Comparison of ENCODE assay signal across 8 mouse cellular contexts in the genomic region with DNA sequence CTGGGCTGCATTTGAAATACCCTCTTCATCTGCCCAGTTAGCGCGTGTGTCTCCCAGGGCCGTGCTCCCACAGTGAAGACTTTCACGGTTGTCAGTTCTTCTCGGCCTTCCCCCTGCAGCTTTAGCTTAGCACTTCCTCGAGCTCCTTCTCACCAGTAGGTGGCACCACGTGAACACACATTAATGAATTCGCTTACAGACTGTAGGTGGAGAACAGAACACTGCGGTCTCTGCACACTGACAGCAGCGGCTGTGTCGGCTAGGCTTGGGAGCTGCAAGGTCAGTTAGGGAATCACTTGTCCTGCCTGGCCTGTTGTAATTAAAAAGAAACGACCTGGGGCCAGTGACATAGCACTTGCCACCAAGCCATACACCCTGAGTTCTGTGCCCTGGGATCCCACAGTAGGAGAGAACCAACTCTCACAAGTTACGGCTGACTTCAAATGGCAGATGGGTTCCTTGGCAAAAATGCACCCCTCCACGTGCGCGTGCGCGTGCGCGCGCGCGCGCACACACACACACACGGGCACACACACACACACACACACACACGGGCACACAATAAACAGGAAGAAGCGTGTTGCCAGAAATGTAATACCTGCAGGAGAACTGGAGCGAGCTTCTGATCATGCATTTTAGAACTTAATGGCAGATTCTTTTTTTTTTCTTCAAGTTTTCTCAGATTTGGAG. TPM values are rescaled to one million over a fixed set of nuclear protein-coding genes. Genes with fewer than 3 reads are reported as not detected.
DNase-seq lines count a peak whose midpoint lies in the region; ATAC-seq and TF ChIP-seq lines count a peak whose summit lies in the region.

No protein-coding gene starts in this region.

- peak overlapping the region; percentile 19 for H3K27ac ChIP-seq in forebrain, embryonic 13.5 days
- H3K27ac ChIP-seq in liver, embryonic 16.5 days (ENCODE audit: low read length), result peak overlapping the region; percentile 42; the same call in 1 of the 2 replicates
- H3K27ac ChIP-seq in neural tube, embryonic 12.5 days, result no peak overlapping the region
- H3K27ac ChIP-seq in stomach, postnatal 0 days (replicated peaks), result peak overlapping the region; percentile 88

- peaks cover 54% of the 10 kb centered on the region for H3K4me1 ChIP-seq in E14TG2a.4 (replicated peaks; ENCODE audit: low read depth, low read length)
- peaks cover 17% of the 10 kb centered on the region for H3K4me1 ChIP-seq in forebrain, embryonic 13.5 days
- peaks cover 22% of the 10 kb centered on the region for H3K4me1 ChIP-seq in liver, embryonic 16.5 days (ENCODE audit: control insufficient read depth, low read depth, low read length)
- peaks cover 9% of the 10 kb centered on the region for H3K4me1 ChIP-seq in neural tube, embryonic 12.5 days
- no peaks in the 10 kb centered on the region; the same call in 1 of the 2 replicates for H3K4me1 ChIP-seq in stomach, postnatal 0 days (replicated peaks; ENCODE audit: control insufficient read depth, insufficient read depth)

- H3K36me3 ChIP-seq in E14TG2a.4 (ENCODE audit: insufficient read depth, low read length), result no peaks in the 10 kb centered on the region
- no peaks in the 10 kb centered on the region for H3K36me3 ChIP-seq in forebrain, embryonic 13.5 days (ENCODE audit: poor library complexity, severe bottlenecking)
- H3K36me3 ChIP-seq in liver, embryonic 16.5 days (ENCODE audit: control insufficient read depth, insufficient read depth), result no peaks in the 10 kb centered on the region
- no peaks in the 10 kb centered on the region for H3K36me3 ChIP-seq in neural tube, embryonic 12.5 days
- no peaks in the 10 kb centered on the region for H3K36me3 ChIP-seq in stomach, postnatal 0 days (ENCODE audit: control insufficient read depth, insufficient read depth, low read length)

- DNase-seq in heart, postnatal 10 days, result peak; percentile 93 to 94
- peak; percentile 94 for DNase-seq in large intestine, adult 2 months (ENCODE audit: low read depth, low spot score)
- DNase-seq in stomach, postnatal 0 days (ENCODE audit: low spot score), result peak; percentile 89

- 0 out of 2 replicates have a peak, but pooled peaks cover 3% of the 10 kb centered on the region for H3K27me3 ChIP-seq in E14TG2a.4 (ENCODE audit: insufficient read depth, low read length)
- no peaks in the 10 kb centered on the region for H3K27me3 ChIP-seq in forebrain, embryonic 13.5 days
- no peaks in the 10 kb centered on the region for H3K27me3 ChIP-seq in liver, embryonic 16.5 days (ENCODE audit: control insufficient read depth, insufficient read depth, low read depth, low read length)
- H3K27me3 ChIP-seq in neural tube, embryonic 12.5 days (replicated peaks), result no peaks in the 10 kb centered on the region
- no peaks in the 10 kb centered on the region for H3K27me3 ChIP-seq in stomach, postnatal 0 days (ENCODE audit: control insufficient read depth, insufficient read depth, low read length)

- peak; percentile 82 for ATAC-seq in cerebellum, adult (ENCODE audit: insufficient number of reproducible peaks, low FRiP score, low TSS enrichment)
- peak; percentile 87 for ATAC-seq in forebrain, embryonic 13.5 days
- peak; percentile 82 for ATAC-seq in liver, embryonic 16.5 days (ENCODE audit: low read depth)
- ATAC-seq in neural tube, embryonic 12.5 days (ENCODE audit: low FRiP score, low read depth), result peak; percentile 79
- ATAC-seq in stomach, postnatal 0 days (ENCODE audit: low FRiP score, low TSS enrichment), result peak; percentile 87

- H3K9me3 ChIP-seq in E14TG2a.4 (ENCODE audit: low read length), result no peaks in the 10 kb centered on the region
- no peaks in the 10 kb centered on the region for H3K9me3 ChIP-seq in forebrain, embryonic 13.5 days (replicated peaks)
- no peaks in the 10 kb centered on the region for H3K9me3 ChIP-seq in liver, embryonic 16.5 days (replicated peaks; ENCODE audit: control insufficient read depth, low read length)
- H3K9me3 ChIP-seq in neural tube, embryonic 12.5 days, result no peaks in the 10 kb centered on the region
- H3K9me3 ChIP-seq in stomach, postnatal 0 days (ENCODE audit: control insufficient read depth, low read length), result no peaks in the 10 kb centered on the region

- peak; percentile 62 for TF ChIP-seq CTCF in E14TG2a.4 (conservative IDR thresholded peaks at IDR 0.05; ENCODE audit: low read length)
- peak; percentile 96 for TF ChIP-seq CTCF in stomach, postnatal 0 days (IDR thresholded peaks at IDR 0.05; ENCODE audit: low read depth)

- intact Hi-C loops in heart, postnatal 10 days (cut with DNase I), result loop anchor here (5.0 kb wide), 1 partner anchor 635 kb away; no protein-coding TSS in a partner anchor

- H3K4me3 ChIP-seq in E14TG2a.4 (replicated peaks; ENCODE audit: low read length), result peak overlapping the region; percentile 71
- H3K4me3 ChIP-seq in forebrain, embryonic 13.5 days, result peak overlapping the region; percentile 22
- H3K4me3 ChIP-seq in liver, embryonic 16.5 days (ENCODE audit: low read depth, low read length), result peak overlapping the region; percentile 39
- H3K4me3 ChIP-seq in neural tube, embryonic 12.5 days, result peak overlapping the region; percentile 13; the same call in 1 of the 2 replicates
- peak overlapping the region; percentile 40 for H3K4me3 ChIP-seq in stomach, postnatal 0 days (ENCODE audit: low read depth, low read length)

- peak overlapping the region; percentile 47; the same call in 1 of the 2 replicates for H3K9ac ChIP-seq in forebrain, embryonic 13.5 days
- peak overlapping the region; percentile 34 for H3K9ac ChIP-seq in liver, embryonic 16.5 days (ENCODE audit: low read depth, low read length)
- peak overlapping the region; percentile 40; the same call in 1 of the 2 replicates for H3K9ac ChIP-seq in neural tube, embryonic 12.5 days
- peak overlapping the region; percentile 64 for H3K9ac ChIP-seq in stomach, postnatal 0 days (ENCODE audit: low read length)

- peak overlapping the region; percentile 59 for H3K4me2 ChIP-seq in forebrain, embryonic 13.5 days
- peak overlapping the region; percentile 61 for H3K4me2 ChIP-seq in liver, embryonic 16.5 days (ENCODE audit: low read depth, low read length)
- peak overlapping the region; percentile 65 for H3K4me2 ChIP-seq in neural tube, embryonic 12.5 days (replicated peaks)
- H3K4me2 ChIP-seq in stomach, postnatal 0 days (replicated peaks; ENCODE audit: low read depth), result peak overlapping the region; percentile 80

- TF ChIP-seq EP300 in stomach, postnatal 0 days (optimal IDR thresholded peaks at IDR 0.05), result no peak

- WGBS in forebrain, embryonic 13.5 days, result 12% methylated on average over 28 of the region's 28 CpGs
- 3% methylated on average over 28 of the region's 28 CpGs for WGBS in large intestine, adult 2 months
- 4% methylated on average over 28 of the region's 28 CpGs for WGBS in liver, embryonic 16.5 days (ENCODE audit: insufficient replicate concordance)
- WGBS in neural tube, embryonic 12.5 days, result 11% methylated on average over 28 of the region's 28 CpGs
- WGBS in stomach, postnatal 0 days, result 11% methylated on average over 28 of the region's 28 CpGs

RNA-seq across cellular contexts. Expression of gene Rpl14, which starts 11.5 kb away (rescaled TPM):
- polyA plus RNA-seq in forebrain, embryonic 13.5 days (2015; fragmentation: Nextera tagmentation; extraction: Ambion mirVana), result 544 and 592 TPM in 2 replicates
- 100 to 1,000 TPM; 373 to 377 TPM for total RNA-seq in heart, postnatal 10 days (2021)
- 605 and 662 TPM in 2 replicates for polyA plus RNA-seq in large intestine, adult 2 months (2012; rRNA removed)
- polyA plus RNA-seq in liver, embryonic 16.5 days (2015; fragmentation: Nextera tagmentation; extraction: Ambion mirVana), result 335 and 378 TPM in 2 replicates
- 538 and 558 TPM in 2 replicates for polyA plus RNA-seq in neural tube, embryonic 12.5 days (2016; fragmentation: Nextera tagmentation; extraction: Ambion mirVana)
- 742 and 777 TPM in 2 replicates for polyA plus RNA-seq in stomach, postnatal 0 days (2015; fragmentation: Nextera tagmentation; extraction: Ambion mirVana)

RNA-seq across cellular contexts. Expression of gene Entpd3, which starts 43.1 kb away (rescaled TPM):
- polyA plus RNA-seq in forebrain, embryonic 13.5 days (2015; fragmentation: Nextera tagmentation; extraction: Ambion mirVana), result 0.30 and 0.49 TPM in 2 replicates
- total RNA-seq in heart, postnatal 10 days (2021), result not detected
- 1.6 and 1.8 TPM in 2 replicates for polyA plus RNA-seq in large intestine, adult 2 months (2012; rRNA removed)
- polyA plus RNA-seq in liver, embryonic 16.5 days (2015; fragmentation: Nextera tagmentation; extraction: Ambion mirVana), result 0.05 TPM in 1 of 2 replicates, not detected in the other
- polyA plus RNA-seq in neural tube, embryonic 12.5 days (2016; fragmentation: Nextera tagmentation; extraction: Ambion mirVana), result 0.24 and 0.41 TPM in 2 replicates
- 2.1 and 2.3 TPM in 2 replicates for polyA plus RNA-seq in stomach, postnatal 0 days (2015; fragmentation: Nextera tagmentation; extraction: Ambion mirVana)

Comparison
In these comparisons a context has a peak if more than half of its experiments do, and no peak if none do; other contexts are left out.
1. H3K4me3 ChIP-seq: peak in every context shown above with its lines; median percentile 71 in E14TG2a.4; 40 in stomach, postnatal 0 days; 39 in liver, embryonic 16.5 days; 22 in forebrain, embryonic 13.5 days; 13 in neural tube, embryonic 12.5 days.